Mouse (Mus musculus) adipocyte (in vitro differentiated cells): ENCODE results near the gene Casp2.

Experiments
- DNase-seq: peaks from one replicate; pipeline ENCODE4 v3.0.0-alpha.2; 2016; ENCODE audit warnings: low spot score

Gene Casp2

DNA sequence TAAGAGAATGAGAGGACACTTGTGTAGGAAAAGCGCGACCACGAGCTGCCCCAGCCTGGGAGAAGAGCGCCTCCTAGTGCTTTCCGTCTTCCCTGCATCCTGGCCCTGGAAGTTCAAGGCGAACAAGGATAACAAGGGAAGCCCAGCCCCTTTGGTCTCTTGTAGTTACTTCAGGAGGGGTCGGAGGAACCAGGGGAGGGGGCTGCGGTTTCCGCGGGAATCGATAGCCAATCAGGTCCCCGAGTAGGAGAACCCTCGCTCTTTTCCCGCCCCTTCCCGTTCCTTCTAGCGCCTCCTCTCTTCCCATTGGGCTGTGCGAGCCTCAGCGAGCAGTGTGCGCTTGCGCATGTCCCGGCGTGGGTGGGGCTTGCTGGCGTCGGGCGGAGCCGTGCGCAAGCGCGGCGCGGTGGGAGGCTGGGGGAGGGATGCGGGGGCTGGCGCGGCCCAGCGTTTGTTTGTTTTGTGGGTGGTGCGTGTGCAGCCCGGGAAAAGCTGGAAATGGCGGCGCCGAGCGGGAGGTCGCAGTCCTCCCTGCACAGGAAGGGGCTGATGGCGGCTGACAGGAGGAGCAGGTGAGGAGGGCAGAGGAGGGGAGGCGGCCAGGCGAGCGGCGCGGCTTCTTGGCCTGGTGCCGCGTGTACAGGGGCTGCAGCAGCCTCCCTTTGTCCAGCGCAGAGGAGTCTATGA is at the start of gene Casp2:
Gene Casp2 (plus strand): TSS at position 360 of the 687 bp plus-strand sequence.
- peak; percentile 100 for DNase-seq

DNA sequence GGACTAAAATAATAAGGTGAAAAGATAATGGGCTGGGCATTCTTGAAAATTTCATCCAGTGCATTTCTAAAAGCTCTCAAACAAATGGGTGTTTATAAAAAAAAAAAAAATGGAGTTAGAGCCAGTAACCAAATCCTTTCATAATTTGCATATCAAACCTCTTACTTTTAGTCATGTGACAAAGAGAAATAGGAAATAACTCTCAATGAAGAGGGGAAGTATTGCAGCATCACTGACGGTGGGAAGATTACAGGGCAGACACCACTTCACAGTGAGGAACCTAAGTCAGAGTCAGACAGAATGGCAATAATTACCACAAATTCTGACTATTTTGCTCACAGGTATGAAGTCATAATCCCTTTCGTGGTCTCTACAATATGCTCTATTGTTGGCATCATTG is 49.8 kb upstream of the Casp2 start, which contains the start of gene Tas2r144:
Gene Tas2r144 (plus strand): TSS at position 301 of the 400 bp plus-strand sequence.
- DNase-seq, result no peak

DNA sequence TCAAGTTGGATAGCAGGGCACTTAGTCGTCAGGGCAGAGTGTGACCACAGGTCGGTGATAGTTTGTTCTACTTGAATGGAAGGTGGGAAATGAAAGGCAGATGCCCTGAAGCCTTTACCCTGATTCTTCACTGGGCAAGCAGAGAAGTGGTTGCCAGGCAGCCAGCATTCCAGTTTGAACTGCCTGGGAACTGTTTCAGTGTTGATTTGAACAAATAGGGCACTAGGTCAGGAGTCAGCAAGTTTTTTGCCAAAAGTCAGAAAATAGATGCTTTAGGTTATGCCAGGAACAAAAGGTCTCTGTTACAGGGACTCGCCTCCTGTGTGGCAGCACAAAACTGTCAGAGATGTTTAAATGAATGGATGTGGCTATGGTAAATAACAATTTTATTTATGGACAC is 42.5 kb upstream of the Casp2 start:
- peak; percentile 97 for DNase-seq

DNA sequence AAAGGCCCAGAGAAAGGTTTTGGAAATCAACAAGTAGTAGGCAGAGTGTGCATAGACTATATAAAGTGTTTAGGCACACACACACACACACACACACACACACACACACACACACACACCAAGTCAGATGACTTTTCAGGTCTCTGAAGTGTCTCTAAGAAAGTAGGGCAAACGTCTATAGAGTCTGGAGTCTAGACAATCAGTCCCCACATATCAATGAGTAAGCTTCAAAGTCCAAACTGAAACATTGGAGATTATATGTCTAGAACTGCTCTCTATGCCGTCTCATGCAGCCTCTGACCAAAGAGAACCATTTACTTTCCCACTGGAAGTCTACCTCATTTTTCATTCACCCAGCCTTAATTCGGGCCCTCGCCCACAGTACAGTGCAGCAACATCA is 39.7 kb upstream of the Casp2 start:
- no peak for DNase-seq

DNA sequence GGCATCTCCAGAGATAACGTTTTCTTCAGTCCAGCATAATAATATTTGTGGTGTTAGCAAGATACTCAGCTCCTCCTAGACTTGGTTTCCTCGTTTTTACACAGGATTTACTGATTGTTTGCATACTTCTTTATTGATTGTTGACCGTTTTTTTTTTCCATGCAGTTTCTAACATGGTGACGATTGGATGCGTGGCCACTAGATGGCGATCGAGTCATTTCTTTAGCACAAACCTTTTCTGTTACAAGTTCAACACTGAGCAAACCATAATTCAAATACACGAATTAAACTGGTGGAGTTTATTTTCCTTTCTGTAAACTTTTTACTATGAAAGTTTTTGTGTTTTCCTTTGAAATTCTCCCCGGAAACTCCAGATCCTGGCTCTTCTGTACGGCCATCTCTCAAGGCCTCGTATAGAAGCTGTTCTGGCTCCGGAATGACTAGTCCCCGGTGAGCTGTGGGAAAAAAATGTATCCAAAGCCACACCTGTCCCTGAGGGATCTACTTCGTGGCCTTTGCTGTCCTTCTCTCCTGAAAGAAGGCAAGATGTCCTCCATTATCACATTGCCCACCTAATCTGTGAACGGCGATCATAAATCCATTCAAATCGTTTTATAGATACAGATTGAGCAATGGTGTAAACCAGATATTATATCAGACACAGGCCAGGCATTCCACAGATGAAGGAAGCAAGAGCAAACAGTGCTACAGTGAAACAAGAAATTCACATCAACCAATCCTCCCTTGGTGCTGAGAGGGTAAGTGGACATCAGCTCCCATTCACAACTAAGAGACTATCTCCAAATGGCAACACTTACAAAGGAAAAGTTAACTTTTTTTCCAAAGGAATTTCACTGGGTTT is 37.3 kb upstream of the Casp2 start:
- DNase-seq, result peak; percentile 93

DNA sequence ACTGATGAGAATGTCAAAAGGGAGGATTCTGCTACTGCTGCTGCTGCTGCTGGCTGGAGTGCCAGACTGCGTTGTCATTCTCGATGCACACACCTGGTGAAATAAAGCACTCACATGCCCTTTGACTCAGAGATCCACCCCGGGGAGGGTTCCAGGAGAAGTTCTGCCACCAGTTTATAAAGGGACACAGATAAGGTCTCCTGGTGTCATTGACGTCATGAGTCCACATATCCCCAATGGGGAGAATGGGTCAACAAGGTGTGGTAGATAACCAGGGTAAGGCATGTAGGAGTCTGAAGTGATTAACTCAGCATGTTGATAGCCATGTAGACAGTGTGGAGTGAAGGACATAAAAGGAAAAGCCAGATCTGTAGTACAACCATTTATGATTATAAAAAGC is 35.2 kb upstream of the Casp2 start:
- no peak for DNase-seq

DNA sequence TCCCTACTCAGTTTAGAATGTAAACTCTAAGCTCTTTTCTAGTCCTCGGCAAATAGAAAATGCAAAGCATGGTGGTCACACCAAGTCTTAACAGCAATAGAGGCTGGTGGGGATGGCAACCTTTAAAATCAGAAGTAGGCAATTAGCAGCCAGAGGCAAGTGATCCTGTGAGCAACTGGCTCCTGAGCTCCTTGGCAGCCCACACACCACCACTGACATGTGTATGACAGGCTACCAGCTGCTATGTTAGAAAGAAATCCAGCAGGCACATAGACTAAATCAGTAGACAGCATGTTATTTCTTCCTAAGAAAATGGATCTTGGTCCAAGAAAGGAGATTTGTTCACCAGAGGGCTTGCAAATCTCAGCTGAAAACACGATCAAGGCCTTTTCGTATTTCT is 33.6 kb upstream of the Casp2 start:
- no peak for DNase-seq

DNA sequence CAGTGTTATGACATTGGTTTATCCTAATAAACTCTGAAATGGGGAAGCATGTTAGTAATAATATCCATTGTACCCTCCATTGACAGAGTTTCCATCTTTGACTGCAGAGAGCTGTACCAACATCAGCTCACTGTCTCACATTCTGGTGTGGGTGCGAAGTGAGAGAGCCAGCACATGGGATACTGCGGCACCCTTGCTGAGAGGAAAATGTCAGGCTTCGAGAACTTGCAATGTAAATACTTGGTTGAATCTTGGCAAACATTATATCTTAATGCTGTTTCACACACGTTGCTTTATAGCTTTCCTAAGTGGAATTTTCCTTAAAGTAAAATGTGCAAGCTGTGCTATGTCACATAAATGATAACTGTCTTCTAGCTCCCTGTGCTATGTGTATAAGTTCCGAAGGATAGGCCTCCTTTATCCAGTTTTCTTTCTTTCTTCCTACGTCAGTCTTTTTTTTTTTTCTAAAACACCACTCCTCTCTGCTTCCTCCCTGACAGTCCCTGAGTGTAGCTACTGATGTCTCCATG is 27.4 kb upstream of the Casp2 start:
- no peak for DNase-seq

DNA sequence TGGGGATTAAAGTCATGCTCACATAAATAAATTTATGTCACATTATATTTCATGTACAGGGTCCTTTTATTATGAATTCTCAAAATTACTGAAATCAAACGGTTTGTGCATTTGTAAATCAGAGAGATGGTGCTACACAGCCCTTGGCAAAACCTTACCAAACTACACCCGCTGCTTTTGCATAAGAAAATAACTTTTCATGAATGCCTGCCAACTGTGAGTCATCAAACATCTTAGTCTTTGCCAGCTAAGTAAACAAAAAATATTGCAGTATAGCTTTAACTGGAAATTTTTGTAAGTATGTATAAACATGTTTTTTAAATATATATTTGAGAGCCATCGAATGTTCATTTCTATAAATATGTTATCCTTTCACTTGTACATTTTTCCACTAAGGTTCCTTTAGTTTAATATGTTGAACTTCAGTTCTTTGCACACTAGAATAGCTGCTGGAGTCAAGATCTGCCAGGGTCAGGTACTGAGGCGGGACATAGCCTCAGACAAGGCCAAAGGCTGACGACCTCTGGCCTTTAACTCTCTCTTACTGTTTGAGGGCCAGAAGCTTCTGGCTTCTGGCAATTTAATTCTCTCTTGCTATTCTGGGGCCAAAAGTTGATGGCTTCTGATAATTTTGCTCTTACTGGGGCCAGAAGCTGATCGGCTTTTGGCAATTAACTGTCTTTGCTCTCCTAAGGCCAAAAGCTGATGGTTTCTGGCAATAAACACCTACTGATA is 23.3 kb upstream of the Casp2 start:
- peak; percentile 93 for DNase-seq

DNA sequence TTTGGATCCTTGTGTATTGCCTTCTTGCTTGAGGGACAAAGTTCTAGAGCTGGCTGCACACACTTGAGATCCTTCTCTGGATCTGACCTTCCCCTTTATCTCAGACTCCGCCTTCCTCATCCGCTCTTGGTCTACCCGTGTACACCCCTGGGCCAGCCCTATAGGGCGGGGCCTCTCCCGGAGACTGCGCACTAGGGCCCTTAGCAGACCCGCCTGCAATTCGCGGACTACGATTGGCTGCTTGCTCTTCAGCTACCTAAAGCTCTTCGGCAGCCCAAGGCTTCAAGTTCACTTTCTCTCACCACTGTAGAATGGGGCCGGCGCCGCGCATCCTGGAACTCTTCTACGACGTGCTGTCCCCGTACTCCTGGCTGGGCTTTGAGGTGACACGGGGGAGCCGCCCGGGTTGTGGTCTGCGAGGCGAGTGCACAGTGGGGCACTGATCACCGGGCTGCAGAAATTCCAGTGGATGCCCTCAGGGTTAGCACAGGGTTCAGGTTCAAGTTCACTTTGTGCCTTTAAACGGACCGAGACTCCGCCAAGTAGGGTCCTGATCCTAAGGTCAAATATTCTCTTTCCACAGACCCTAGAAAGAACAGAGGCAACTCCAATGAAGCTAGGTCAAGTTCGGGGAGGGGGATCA is 19.0 kb upstream of the Casp2 start, which contains the start of gene Gstk1:
Gene Gstk1 (plus strand): TSS at position 225 of the 643 bp plus-strand sequence.
- DNase-seq, result no peak

DNA sequence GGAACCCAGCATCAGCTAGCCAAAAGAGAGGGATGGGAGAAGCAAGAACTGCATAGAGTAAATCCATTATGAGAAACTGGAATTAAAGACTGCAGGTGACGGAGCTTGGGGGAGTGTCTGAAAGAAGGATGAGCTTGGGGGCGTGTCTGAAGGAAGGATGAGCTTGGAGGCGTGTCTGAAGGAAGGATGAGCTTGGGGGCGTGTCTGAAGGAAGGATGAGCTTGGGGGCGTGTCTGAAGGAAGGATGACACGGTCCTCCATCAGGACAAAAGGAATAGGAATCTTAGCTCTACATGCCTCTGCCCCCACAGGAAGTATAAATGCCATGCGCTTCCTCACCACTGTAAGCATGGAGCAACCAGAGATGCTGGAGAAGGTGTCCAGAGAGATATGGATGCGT is 17.6 kb upstream of the Casp2 start:
- DNase-seq, result no peak

DNA sequence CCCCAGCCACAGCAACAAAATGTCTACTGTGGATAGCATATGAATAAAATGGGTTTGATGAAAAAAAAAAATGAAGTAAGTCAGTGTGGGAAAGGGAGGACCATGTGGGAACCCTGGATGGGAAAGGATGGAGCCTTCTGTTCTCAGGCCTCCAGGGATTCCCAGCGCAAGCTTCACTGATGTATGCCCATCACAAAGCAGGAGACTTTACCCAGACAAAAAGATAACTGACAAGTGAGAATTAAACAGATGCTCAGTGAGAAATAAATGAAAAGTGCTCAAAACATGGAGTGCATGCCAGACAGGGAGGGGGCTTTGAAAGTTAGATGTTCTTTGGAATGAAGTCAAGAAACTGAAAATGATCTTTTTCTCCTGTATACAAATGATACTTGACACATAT is 16.8 kb upstream of the Casp2 start:
- no peak for DNase-seq

DNA sequence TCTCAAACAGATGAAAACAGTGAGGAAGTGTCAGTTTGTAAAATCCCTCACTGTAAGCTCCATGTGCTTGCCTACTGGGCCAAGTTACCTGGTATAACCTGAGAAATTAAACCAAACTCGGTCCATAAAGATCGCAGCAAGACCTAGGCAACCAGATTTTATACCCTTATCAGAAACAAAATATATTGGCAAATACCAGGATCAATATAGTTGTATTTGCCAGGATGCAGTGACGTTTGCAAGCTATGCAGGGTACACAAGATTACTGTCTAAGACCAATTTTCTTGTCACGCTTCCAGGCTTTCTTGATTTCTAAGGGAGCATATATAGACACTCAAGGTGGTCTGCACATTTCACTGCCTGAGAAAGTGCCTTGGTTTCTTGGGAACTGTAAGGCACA is 13.0 kb upstream of the Casp2 start:
- DNase-seq, result no peak

DNA sequence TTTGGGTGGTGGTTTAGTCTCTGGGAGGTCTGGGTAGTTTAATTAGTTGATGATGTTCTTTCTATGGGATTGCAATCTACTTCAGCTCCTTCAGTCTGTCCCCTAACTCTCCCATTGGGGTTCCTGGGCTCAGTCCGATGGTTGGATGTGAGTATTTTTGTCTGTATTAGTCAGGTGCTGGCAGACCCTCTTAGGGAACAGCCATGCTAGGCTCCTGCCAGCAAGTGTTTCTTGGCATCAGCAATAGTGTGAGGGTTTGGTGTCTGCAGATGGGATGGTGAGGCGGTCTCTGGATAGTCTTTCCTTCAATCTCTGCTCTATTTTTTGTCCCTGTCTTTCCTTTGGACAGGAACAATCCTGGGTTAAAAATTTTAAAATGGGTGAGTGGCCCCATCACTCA is 11.7 kb upstream of the Casp2 start:
- DNase-seq, result no peak

DNA sequence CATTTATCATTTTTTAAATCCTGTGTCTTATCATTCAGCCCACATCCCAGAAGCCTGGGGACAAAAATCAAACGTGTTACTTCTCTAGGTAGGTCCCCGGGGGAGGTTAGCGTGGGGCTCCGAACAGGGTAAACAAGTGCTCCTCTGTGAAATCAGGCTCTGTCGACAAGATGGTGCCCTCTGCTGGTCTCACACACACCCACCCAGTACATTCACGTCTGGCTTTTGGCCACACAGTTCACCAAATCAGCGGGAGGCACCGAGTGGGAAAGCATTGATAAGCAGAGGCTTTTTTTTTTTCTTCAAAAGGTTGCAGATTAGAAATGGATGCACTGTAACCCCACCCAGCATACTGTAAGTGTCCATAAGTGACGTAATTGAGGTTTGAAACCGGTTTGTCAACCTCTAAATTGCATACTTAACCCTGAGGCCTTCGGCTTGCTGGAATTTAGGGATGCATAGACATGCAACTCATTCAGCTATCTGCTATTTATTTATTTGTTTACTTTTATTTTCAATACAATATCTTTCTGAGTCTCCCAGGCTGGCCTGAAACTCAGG is 7.4 kb upstream of the Casp2 start:
- peak; percentile 73 for DNase-seq

DNA sequence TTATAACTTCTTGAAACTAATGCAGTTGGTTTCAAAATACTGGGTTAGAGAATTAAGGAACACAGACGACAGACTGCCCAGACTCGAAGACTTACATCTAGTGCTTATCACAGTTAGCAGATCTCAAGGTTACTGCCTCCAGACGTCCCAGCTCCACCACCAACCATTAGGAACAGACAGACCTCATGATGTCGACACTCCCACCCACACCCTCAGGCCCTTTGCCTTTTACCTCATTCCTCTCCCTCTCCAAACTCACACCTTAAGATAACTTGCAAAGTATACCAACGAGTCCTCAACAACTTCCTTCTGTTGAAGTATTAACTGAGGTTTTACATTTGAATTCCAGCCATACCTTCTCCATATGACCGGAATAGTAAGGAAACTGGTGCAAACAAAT is 4.4 kb upstream of the Casp2 start:
- no peak for DNase-seq

DNA sequence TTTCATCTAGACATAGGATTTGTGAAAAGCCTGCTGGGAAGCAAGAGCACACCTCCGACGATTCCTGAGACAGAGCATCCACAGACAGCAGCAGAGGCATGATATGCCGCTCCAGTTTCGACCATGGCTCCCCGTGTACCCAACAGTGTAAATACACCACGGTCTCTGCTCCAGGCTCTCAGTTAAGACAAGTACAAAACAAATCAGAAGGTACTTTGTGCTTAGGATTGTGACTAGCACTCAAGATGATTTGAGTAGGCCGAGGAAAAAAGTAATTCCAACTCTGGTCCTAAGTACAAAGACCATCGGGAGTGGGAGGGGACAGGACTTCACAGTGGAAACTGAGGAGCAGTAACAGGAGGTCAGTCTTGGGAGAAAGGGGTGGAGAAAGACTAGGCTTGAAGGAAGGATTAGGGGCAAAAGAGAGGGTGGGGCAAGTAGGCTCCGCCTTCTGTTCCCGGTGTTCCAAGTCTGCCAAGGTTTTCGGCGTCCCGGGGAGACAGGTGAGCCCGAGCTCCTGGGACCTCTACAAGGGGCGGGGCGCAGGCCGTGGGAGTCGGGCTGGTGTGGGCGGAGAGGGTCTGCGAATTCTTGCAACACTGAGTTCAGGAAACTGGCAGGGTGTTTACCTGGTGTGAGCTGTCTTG is 3.1 kb upstream of the Casp2 start, which contains the start of gene Tmem139:
Gene Tmem139 (plus strand): TSS at position 447 of the 647 bp plus-strand sequence.
- DNase-seq, result no peak

DNA sequence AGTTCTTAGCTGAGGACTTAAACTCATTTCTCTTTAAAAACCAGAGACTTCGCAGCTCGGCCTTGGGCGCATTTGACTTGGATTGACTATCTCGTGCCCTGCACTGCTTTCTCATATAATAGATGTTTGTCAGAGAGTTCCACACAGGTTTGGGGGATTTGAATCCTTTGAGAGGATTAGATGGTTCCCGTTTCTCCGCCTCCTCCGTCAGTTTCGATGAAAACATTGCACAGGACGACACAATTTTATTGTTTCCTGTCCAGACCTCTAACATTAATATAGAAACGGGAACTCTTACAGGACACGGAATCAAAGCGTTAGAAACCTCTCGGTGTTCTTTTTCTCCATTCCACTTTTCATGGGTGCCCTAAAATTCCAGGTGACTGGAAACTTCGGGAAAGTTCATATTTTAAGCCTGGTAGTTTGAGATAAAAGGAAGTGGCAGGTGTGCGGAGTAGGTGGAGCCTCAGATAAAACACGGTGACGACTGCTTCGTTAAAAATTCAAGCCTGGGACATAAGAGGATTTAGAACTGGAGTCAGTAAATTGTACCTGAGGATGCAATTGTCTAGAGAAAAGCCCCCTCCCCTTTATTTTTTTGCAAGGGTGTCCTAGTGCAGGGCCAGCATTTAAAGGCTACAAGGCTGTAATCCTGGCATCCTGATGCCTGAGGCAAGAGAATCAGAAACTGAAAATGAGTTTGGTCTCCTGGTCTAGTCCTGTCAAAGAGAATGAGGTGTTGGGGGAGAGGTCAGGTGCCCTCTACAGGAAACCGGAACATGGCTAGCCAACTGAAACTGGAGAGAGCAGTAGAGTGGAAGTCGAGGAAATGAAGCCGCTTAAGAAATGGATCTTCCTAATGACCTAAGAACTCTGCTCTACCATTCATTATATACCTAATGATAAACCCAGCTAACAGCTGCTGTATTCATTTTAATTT is 876 bp downstream of the Casp2 start:
- DNase-seq, result peak; percentile 38

DNA sequence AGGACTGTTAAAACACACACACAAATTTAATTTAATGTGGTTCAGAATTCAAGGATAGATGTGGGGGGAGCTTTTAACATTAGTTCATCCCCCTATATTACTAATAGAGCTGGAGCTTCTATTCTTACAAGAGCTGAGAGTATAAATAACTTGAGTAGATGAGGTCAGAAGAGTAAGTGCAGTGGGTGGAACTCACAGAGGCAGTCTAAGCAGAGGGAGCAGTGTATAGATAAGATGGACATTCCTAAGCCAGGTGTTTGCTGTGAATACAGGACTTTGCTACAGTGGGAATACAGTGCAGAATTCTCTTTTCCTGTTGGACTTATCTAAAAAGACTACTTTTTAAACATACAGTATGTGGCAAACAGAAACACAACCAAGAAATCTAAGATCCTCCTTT is 6.0 kb downstream of the Casp2 start:
- no peak for DNase-seq

DNA sequence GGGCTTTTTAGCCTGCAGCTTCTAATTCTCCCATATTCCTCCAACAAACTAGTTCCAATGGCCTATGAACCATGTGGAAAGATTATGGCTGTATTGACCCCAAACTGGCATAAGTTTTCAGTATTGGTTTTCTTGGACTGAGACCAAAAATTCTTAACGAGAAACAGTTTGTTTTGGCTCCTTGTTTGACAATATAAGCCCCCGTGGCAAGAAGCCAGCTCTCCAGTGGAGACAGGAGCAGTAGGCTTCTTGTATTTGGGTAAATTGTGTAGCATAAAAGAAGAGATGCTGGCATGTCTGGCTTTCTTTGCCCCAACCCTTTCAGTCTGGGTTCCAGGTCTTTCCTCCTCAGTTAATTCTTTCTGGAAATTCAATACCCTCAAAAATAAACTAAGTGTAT is 11.4 kb downstream of the Casp2 start:
- DNase-seq, result no peak
